Mouse (Mus musculus): Measurements from ENCODE around the gene Glis3. TPM values are rescaled to one million over a fixed set of nuclear protein-coding genes. Genes with fewer than 3 reads are reported as not detected.

Gene Glis3
- polyA plus RNA-seq, 1 experiment from 2014 or later = 2.3 TPM

DNA sequence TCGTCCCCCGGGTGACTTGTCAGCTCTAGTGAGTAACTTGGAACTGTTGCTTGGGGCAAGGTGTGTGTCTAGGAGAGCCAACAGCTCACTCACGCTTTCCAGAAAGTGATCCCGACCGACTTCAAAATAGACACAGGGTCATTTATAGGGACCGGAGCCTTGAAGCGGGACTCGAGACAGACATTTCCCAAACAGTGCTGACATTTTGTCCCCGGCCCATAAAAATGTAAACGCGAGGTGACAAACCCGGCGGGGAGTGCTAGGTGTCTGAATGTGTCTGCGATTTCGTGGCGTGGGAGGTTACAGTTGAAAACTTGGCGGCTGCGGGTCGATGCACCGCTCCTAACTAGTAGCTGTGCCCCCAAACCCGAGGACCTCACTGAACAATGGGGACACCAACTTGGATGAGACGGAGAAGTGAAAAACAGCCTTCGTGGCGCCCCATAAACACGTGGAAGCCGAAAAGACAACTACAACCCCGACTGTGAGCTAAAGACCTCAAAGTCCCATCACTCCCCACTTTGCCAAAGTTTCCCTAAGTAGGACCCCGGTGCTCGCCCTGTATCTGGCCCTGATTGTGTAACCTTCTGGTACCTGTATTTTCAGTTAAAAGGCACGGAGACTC lies 1.1 kb downstream of the Glis3 start:
- no peak overlapping the region for H3K27ac ChIP-seq (replicated peaks)
- peaks cover 56% of the 10 kb centered on the region for H3K27me3 ChIP-seq (replicated peaks; ENCODE audit: low read depth, poor library complexity, severe bottlenecking)
- H3K9me3 ChIP-seq = no peaks in the 10 kb centered on the region
- no peaks in the 10 kb centered on the region for H3K36me3 ChIP-seq (replicated peaks)
- WGBS = under 1% methylated on average over 30 of the region's 30 CpGs
- DNase-seq (ENCODE audit: low spot score) = peak; percentile 36
- H3K4me1 ChIP-seq = peaks cover 37% of the 10 kb centered on the region
- peak overlapping the region; percentile 74 for H3K4me3 ChIP-seq

- Histone ChIP-seq H3K4me3 (peak overlapping the region; percentile 74), H3K27ac (replicated peaks) (peak overlapping the region; percentile 30), H3K9me3 (no peaks in the 10 kb centered on the region), H3K36me3 (replicated peaks) (no peaks in the 10 kb centered on the region), H3K4me1 (peaks cover 37% of the 10 kb centered on the region), H3K27me3 (replicated peaks; ENCODE audit: low read depth, poor library complexity, severe bottlenecking) (peaks cover 56% of the 10 kb centered on the region)
- WGBS = under 1% methylated on average over 32 of the region's 32 CpGs
- DNase-seq (ENCODE audit: low spot score) = peak; percentile 43
Measured at GRCm38 (mm10) chr19:28677728-28678438, 2.0 kb downstream of the Glis3 start.

- no peaks in the 10 kb centered on the region for H3K36me3 ChIP-seq (replicated peaks)
- no peak for DNase-seq (ENCODE audit: low spot score)
- no peak overlapping the region for H3K27ac ChIP-seq (replicated peaks)
- peak overlapping the region; percentile 74 for H3K4me3 ChIP-seq
- H3K9me3 ChIP-seq = no peaks in the 10 kb centered on the region
- peaks cover 55% of the 10 kb centered on the region for H3K27me3 ChIP-seq (replicated peaks; ENCODE audit: low read depth, poor library complexity, severe bottlenecking)
- peaks cover 37% of the 10 kb centered on the region for H3K4me1 ChIP-seq
- 25% methylated on average over 8 of the region's 8 CpGs for WGBS
Measured at GRCm38 (mm10) chr19:28677045-28677727, 2.7 kb downstream of the Glis3 start.

GRCm38 (mm10) chr19:28663781-28664180 lies 16.1 kb downstream of the Glis3 start:
- no peaks in the 10 kb centered on the region for H3K9me3 ChIP-seq
- no peak overlapping the region for H3K4me3 ChIP-seq
- H3K27ac ChIP-seq (replicated peaks) = no peak overlapping the region
- WGBS = 85% methylated on average over 9 of the region's 9 CpGs
- 0 out of 2 replicates have a peak, but pooled peaks cover 4% of the 10 kb centered on the region for H3K27me3 ChIP-seq (replicated peaks; ENCODE audit: low read depth, poor library complexity, severe bottlenecking)
- 0 out of 2 replicates have a peak, but pooled peaks cover 3% of the 10 kb centered on the region for H3K4me1 ChIP-seq
- DNase-seq (ENCODE audit: low spot score) = no peak
- no peaks in the 10 kb centered on the region for H3K36me3 ChIP-seq (replicated peaks)

GRCm38 (mm10) chr19:28663148-28663547 lies 16.7 kb downstream of the Glis3 start:
- Histone ChIP-seq H3K27ac (replicated peaks) (no peak overlapping the region), H3K9me3 (no peaks in the 10 kb centered on the region), H3K36me3 (replicated peaks) (no peaks in the 10 kb centered on the region), H3K27me3 (replicated peaks; ENCODE audit: low read depth, poor library complexity, severe bottlenecking) (0 out of 2 replicates have a peak, but pooled peaks cover 4% of the 10 kb centered on the region), H3K4me1 (0 out of 2 replicates have a peak, but pooled peaks cover 3% of the 10 kb centered on the region), H3K4me3 (no peak overlapping the region)
- 55% methylated on average over 10 of the region's 10 CpGs for WGBS
- DNase-seq (ENCODE audit: low spot score) = no peak

GRCm38 (mm10) chr19:28662474-28662873 lies 17.4 kb downstream of the Glis3 start:
- DNase-seq (ENCODE audit: low spot score) = no peak
- Histone ChIP-seq H3K27ac (replicated peaks) (no peak overlapping the region), H3K36me3 (replicated peaks) (no peaks in the 10 kb centered on the region), H3K9me3 (no peaks in the 10 kb centered on the region), H3K4me1 (0 out of 2 replicates have a peak, but pooled peaks cover 3% of the 10 kb centered on the region), H3K4me3 (no peak overlapping the region), H3K27me3 (replicated peaks; ENCODE audit: low read depth, poor library complexity, severe bottlenecking) (0 out of 2 replicates have a peak, but pooled peaks cover 4% of the 10 kb centered on the region)
- WGBS = 61% methylated on average over 8 of the region's 8 CpGs

GRCm38 (mm10) chr19:28660912-28661311 lies 19.0 kb downstream of the Glis3 start:
- Histone ChIP-seq H3K36me3 (replicated peaks) (no peaks in the 10 kb centered on the region), H3K4me3 (no peak overlapping the region), H3K4me1 (0 out of 2 replicates have a peak, but pooled peaks cover 8% of the 10 kb centered on the region), H3K27me3 (replicated peaks; ENCODE audit: low read depth, poor library complexity, severe bottlenecking) (0 out of 2 replicates have a peak, but pooled peaks cover 4% of the 10 kb centered on the region), H3K9me3 (no peaks in the 10 kb centered on the region), H3K27ac (replicated peaks) (no peak overlapping the region)
- DNase-seq (ENCODE audit: low spot score) = no peak
- 88% methylated on average over 7 of the region's 7 CpGs for WGBS

GRCm38 (mm10) chr19:28657686-28658195 lies 22.1 kb downstream of the Glis3 start:
- WGBS = 75% methylated on average over 5 of the region's 5 CpGs
- Histone ChIP-seq H3K4me1 (peaks cover 11% of the 10 kb centered on the region; the same call in 1 of the 2 replicates), H3K9me3 (no peaks in the 10 kb centered on the region), H3K4me3 (no peak overlapping the region), H3K27ac (replicated peaks) (no peak overlapping the region), H3K36me3 (replicated peaks) (no peaks in the 10 kb centered on the region), H3K27me3 (replicated peaks; ENCODE audit: low read depth, poor library complexity, severe bottlenecking) (0 out of 2 replicates have a peak, but pooled peaks cover under 1% of the 10 kb centered on the region)
- no peak for DNase-seq (ENCODE audit: low spot score)

- Histone ChIP-seq H3K4me1 (peaks cover 8% of the 10 kb centered on the region; the same call in 1 of the 2 replicates), H3K27me3 (replicated peaks; ENCODE audit: low read depth, poor library complexity, severe bottlenecking) (no peaks in the 10 kb centered on the region), H3K36me3 (replicated peaks) (no peaks in the 10 kb centered on the region), H3K27ac (replicated peaks) (no peak overlapping the region), H3K4me3 (no peak overlapping the region), H3K9me3 (no peaks in the 10 kb centered on the region)
- 82% methylated on average over 6 of the region's 6 CpGs for WGBS
- no peak for DNase-seq (ENCODE audit: low spot score)
Measured at GRCm38 (mm10) chr19:28656882-28657281, 23.0 kb downstream of the Glis3 start.

DNA sequence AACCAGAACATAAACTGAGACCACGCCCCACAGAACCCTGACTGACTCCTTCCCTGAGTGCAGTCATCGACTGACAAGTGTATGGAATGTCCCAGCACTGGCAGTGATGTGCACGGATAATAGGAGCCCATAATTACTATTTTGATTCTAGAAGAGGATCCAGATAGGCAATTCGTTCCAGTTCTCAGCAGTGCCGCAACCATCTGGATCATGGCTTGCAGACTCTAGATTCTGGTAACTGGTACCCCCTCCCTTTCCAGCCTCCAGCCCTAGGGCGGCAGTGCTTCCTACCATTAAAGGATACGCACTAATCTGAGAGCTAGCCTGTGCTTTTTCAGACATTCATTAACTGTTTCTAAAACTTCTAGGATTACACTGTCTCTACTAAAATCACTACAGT lies 24.7 kb downstream of the Glis3 start:
- no peaks in the 10 kb centered on the region for H3K9me3 ChIP-seq
- WGBS = 82% methylated on average over 7 of the region's 7 CpGs
- no peak overlapping the region for H3K4me3 ChIP-seq
- H3K27ac ChIP-seq (replicated peaks) = no peak overlapping the region
- DNase-seq (ENCODE audit: low spot score) = no peak
- no peaks in the 10 kb centered on the region for H3K36me3 ChIP-seq (replicated peaks)
- no peaks in the 10 kb centered on the region for H3K27me3 ChIP-seq (replicated peaks; ENCODE audit: low read depth, poor library complexity, severe bottlenecking)
- H3K4me1 ChIP-seq = peaks cover 8% of the 10 kb centered on the region; the same call in 1 of the 2 replicates

DNA sequence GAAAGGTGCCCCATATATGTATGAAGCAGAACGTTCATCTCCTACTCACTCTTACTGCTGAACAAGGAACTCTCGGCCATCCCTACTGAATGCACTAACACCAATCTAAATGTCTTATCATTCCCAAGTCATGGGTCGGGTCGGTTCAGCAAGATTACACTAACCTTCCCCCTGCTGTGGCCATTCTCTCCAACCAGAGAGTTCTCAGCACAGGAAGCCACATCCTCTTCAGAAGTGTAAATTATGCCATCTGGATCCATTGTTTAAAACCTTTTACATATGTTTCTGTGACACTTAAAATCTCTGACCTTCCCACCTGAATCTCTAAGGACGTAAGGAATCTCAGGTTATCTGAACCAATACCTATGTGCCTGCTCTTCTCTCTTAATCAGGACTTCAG lies 29.0 kb downstream of the Glis3 start:
- Histone ChIP-seq H3K27ac (replicated peaks) (no peak overlapping the region), H3K9me3 (no peaks in the 10 kb centered on the region), H3K27me3 (replicated peaks; ENCODE audit: low read depth, poor library complexity, severe bottlenecking) (no peaks in the 10 kb centered on the region), H3K36me3 (replicated peaks) (no peaks in the 10 kb centered on the region), H3K4me1 (peaks cover 11% of the 10 kb centered on the region), H3K4me3 (no peak overlapping the region)
- no peak for DNase-seq (ENCODE audit: low spot score)
- 80% methylated on average over 5 of the region's 5 CpGs for WGBS

DNA sequence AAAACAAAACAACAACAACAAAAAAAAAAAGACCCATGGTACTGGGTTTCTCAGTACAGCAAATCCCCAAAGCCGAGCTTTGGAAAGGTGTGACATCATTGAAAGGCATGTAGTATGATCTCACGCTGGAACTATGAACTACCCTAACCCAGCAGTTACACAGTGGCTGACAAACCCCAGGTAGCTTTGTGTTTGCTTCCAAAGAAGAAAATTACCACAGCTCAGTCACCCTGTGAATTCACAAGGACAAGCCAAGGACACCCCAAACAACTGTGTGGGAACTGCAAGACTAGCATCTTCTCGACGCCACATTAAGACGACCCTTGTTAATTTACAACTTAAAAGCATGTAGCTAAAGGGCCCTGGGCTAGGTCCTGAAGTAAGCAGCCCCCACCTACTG lies 30.4 kb downstream of the Glis3 start:
- Histone ChIP-seq H3K4me3 (no peak overlapping the region), H3K4me1 (peaks cover 8% of the 10 kb centered on the region), H3K27me3 (replicated peaks; ENCODE audit: low read depth, poor library complexity, severe bottlenecking) (no peaks in the 10 kb centered on the region), H3K9me3 (no peaks in the 10 kb centered on the region), H3K27ac (replicated peaks) (no peak overlapping the region), H3K36me3 (replicated peaks) (no peaks in the 10 kb centered on the region)
- WGBS = 78% methylated on average over 5 of the region's 5 CpGs
- no peak for DNase-seq (ENCODE audit: low spot score)
